Mouse (Mus musculus) adrenal gland, postnatal 36 days (tissue): ENCODE measurements at regions not wholly inside any gene's neighbourhood (a gene's known extent, or its start where the extent isn't known, plus 50 kb on each side); places are given as distances from the start of the nearest gene placed in this dataset.
"Not testable (repeated sequence)": the region's sequence is repeated elsewhere in the genome, so short reads cannot be mapped to it uniquely, and the experiment has no call there.

ENCODE experiments used
- DNase-seq, 2 experiments: peaks; one replicate each; pipeline ENCODE4 v3.0.0; 2021; ENCODE audit warnings: mixed read lengths in 1 of 2

- peak; percentile 1 to 13 for DNase-seq
These were observed 409.0 kb upstream of the St6gal2 start for GRCm38 (mm10) chr17:55036142-55036541.

DNA sequence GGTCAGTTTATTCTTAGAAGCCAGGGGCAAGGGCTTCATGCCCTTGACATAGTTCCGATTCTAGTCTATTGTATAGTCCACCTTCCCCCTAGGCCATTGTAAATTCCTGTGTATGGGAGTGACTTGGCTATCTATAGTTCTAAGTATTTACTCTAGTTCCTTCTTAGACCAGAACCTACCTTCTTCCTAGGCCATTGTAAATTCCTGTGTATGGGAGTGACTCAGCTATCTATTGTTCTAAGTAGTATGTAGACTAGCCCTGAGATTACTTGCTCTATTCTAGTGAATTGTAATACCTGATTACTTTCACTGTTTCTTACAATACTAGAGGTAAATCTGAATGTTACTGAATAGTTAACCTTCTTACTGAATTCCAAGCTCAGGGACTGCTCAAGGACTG lies 405.0 kb upstream of the St6gal2 start:
- DNase-seq: not testable (repeated sequence)

- no peak for DNase-seq
These were observed 376.8 kb upstream of the St6gal2 start for GRCm38 (mm10) chr17:55068420-55068819.

DNA sequence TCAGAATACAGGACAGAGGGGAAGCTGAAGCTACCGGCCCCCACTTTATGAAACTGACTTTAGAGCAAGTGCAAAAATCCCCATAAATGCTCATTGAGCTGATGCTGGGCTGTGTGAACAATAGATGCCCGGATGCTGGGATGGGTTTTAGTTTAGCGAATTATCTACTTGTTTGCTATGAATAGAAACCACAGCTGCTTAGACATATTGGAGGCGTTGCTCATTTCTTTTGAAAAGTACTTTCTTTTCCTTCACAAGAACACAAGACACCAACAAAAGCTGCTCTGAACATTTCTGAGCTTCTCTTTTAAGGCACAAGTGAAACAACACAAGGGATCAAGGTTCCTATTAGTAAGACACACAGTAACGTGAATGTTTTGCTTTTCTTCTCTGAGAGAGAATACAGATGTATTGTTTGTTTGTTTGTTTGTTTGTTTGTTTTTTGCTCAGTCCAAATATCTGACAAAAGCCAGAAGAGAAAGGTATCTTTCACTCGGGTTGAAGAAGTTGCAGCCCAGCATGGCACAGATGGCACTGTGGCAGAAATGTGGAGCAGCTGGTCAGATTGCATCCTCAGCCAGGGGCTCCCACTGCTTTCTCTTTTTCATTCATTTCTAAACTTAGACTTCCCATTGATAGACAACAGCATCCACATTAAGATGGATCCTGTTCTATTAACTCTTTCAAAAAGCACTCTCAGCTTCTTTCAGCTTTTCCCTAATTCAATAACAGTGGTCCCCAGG lies 361.7 kb upstream of the St6gal2 start:
- DNase-seq: no peak

DNA sequence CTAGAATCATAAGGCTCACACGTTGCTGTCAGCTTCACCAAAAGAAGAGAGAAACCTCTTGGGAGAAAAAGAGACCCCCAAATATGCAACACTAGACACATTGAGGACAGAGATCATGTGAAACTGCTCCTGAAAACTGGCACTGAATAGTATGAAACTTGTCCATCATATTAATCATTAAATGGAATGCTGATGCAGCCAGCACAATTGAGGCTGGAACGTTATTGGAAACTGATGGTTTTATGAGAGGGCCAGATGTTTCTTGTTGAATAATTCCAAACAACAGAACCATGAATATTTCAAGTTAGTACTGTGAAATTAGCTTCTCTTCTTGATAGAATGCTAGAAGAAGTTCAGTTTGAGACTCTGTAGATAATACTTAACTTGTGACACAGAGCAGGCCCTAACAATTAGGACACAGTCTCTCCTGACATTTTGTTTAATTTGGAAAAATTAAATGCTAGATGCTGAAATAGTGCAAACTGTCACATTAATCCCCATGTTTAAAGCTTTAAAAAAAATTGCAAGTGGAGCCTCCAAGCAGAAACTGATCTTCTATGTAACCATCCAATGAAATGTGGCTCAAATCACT lies 354.4 kb upstream of the St6gal2 start:
- no peak for DNase-seq

DNA sequence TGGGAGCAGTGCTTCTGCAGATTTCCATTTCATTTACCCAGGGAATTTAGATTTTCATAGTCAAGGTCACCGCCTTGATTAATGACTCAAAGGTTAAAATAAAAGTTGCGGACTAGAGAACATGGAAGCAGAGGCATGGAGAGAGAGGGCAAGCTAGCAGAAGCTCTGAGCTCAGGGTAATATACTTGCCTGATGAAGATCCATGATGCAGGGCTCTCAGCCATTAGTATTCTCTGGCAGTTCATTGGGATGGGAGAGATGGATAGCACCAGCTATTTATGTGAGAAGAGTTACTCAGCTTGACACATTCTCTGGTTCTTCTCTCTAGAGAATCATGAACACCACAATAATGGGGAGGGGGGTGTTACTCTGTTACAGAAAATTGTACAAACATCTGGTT lies 341.7 kb upstream of the St6gal2 start:
- DNase-seq: peak in 1 of 2 experiments; percentile 3

GRCm38 (mm10) chr17:55124846-55125245 lies 320.3 kb upstream of the St6gal2 start:
- peak; percentile 75 for DNase-seq

DNA sequence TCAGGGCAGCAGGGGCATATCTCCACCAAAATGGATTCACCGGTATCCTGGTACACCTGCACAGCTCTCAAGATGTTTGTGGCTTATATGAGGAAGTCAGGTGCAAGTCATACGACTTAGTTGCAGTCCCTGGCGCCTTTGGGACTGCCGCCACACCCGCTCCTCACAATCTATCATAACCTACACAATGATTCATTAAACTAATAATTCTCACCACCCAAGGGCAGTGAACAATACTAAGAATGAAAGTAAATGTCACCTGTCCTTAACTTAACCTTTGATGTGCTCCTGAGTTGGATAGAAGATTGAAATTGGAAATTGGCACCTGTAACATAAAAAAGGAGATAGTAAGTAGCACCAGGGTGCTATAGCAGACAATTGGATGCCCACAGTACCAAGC lies 315.1 kb upstream of the St6gal2 start:
- not testable (repeated sequence) for DNase-seq
